Mouse (Mus musculus) stomach, postnatal 0 days (tissue): Measurements from ENCODE around the gene Gm20458. TPM values are rescaled to one million over a fixed set of nuclear protein-coding genes. Genes with fewer than 3 reads are reported as not detected.

Source experiments
- ATAC-seq: fragments of 200-750 bp; cut with Nextera tagmentation; 2 replicates; pipeline ENCODE4 v1.8.0; 2017; ENCODE audit not compliant: low FRiP score, low TSS enrichment
- DNase-seq: peaks from one replicate; pipeline ENCODE4 v3.0.0-alpha.2; 2016; ENCODE audit warnings: low spot score
- H3K27ac ChIP-seq: fragments of 300-500 bp; sonication (generic); replicated peaks from 2 replicates; pipeline ENCODE4 v1.5.1; 2014; ENCODE audit warnings: mild to moderate bottlenecking, control low read depth
- H3K27me3 ChIP-seq: fragments of 300-500 bp; sonication (generic); 2 replicates; pipeline ENCODE4 v1.6.1; 2014; ENCODE audit warnings: low read length; ENCODE audit not compliant: control insufficient read depth, insufficient read depth
- H3K36me3 ChIP-seq: fragments of 300-500 bp; sonication (generic); 2 replicates; pipeline ENCODE4 v1.6.1; 2014; ENCODE audit warnings: low read length, mixed read lengths; ENCODE audit not compliant: control insufficient read depth, insufficient read depth
- H3K4me1 ChIP-seq: fragments of 300-500 bp; sonication (generic); replicated peaks from 2 replicates; pipeline ENCODE4 v1.6.1; 2014; ENCODE audit warnings: antibody characterized with exemption; ENCODE audit not compliant: control insufficient read depth, insufficient read depth
- H3K4me2 ChIP-seq: fragments of 300-500 bp; sonication (generic); replicated peaks from 2 replicates; pipeline ENCODE4 v1.6.1; 2014; ENCODE audit warnings: low read depth, mild to moderate bottlenecking, control low read depth, moderate library complexity
- H3K4me3 ChIP-seq: fragments of 300-500 bp; sonication (generic); 2 replicates; pipeline ENCODE4 v1.5.1; 2014; ENCODE audit warnings: low read depth, low read length, control low read depth
- H3K9ac ChIP-seq: fragments of 300-500 bp; sonication (generic); 2 replicates; pipeline ENCODE4 v1.6.1; 2014; ENCODE audit warnings: mild to moderate bottlenecking, low read length, control low read depth, mixed read lengths
- H3K9me3 ChIP-seq: fragments of 300-500 bp; sonication (generic); 2 replicates; pipeline ENCODE4 v1.6.1; 2016; ENCODE audit warnings: low read length; ENCODE audit not compliant: control insufficient read depth
- CTCF ChIP-seq: IDR thresholded peaks from 2 replicates; pipeline ENCODE4 v1.5.1; 2016; ENCODE audit warnings: antibody characterized with exemption, low read depth, mild to moderate bottlenecking, moderate library complexity
- EP300 ChIP-seq: optimal IDR thresholded peaks from 2 replicates; pipeline ENCODE3; 2016; ENCODE audit warnings: antibody characterized with exemption
- WGBS: fragments of 180-500 bp; shearing (Covaris S2); extraction: QIAGEN DNeasy Blood & Tissue Kit; methylation state at CpG from one replicate; pipeline ENCODE4 v1.1.7; 2014; 5-methylcytosine and 5-hydroxymethylcytosine counted together
- polyA plus RNA-seq: library from polyadenylated mRNA; unstranded; fragments of >200 nt; fragmentation: Nextera tagmentation; extraction: Ambion mirVana; gene quantifications from 2 replicates; pipeline ENCODE4 v1.2.1, GENCODE M21; 2015

Gene Gm20458
- polyA plus RNA-seq, 1 experiment from 2014 or later: 28.1 TPM

GRCm38 (mm10) chr2:164432541-164433191 is 28.1 kb upstream of the Gm20458 start:
- Histone ChIP-seq H3K9ac (peak overlapping the region; percentile 62), H3K4me1 (peaks cover 39% of the 10 kb centered on the region), H3K4me2 (peak overlapping the region; percentile 49), H3K9me3 (no peaks in the 10 kb centered on the region), H3K36me3 (peaks cover 9% of the 10 kb centered on the region), H3K4me3 (0 out of 2 replicates have a peak overlapping the region, but pooled peaks have one; percentile 8), H3K27me3 (no peaks in the 10 kb centered on the region), H3K27ac (peak overlapping the region; percentile 92)
- 12% methylated on average over 22 of the region's 22 CpGs for WGBS
- DNase-seq (peak; percentile 61), ATAC-seq (peak; percentile 10)
- TF ChIP-seq CTCF: 0 out of 2 replicates have a peak, but pooled peaks have one; percentile 1
- TF ChIP-seq EP300: no peak

- H3K4me2 ChIP-seq: peak overlapping the region; percentile 49
- TF ChIP-seq EP300 (no peak), CTCF (no peak)
- 55% methylated on average over 9 of the region's 9 CpGs for WGBS
- H3K4me3 ChIP-seq: no peak overlapping the region
- H3K9ac ChIP-seq: no peak overlapping the region
- ATAC-seq (0 out of 2 replicates have a peak, but pooled peaks have one; percentile 2), DNase-seq (no peak)
- no peaks in the 10 kb centered on the region for H3K27me3 ChIP-seq
- H3K36me3 ChIP-seq: peaks cover 9% of the 10 kb centered on the region
- H3K9me3 ChIP-seq: no peaks in the 10 kb centered on the region
- peak overlapping the region; percentile 92 for H3K27ac ChIP-seq
- H3K4me1 ChIP-seq: peaks cover 39% of the 10 kb centered on the region
Observed at GRCm38 (mm10) chr2:164433278-164433895, 27.4 kb upstream of the Gm20458 start.

- peak overlapping the region; percentile 5; the same call in 1 of the 2 replicates for H3K4me2 ChIP-seq
- H3K4me3 ChIP-seq: no peak overlapping the region
- TF ChIP-seq EP300 (no peak), CTCF (no peak)
- H3K27me3 ChIP-seq: no peaks in the 10 kb centered on the region
- peak overlapping the region; percentile 91 for H3K27ac ChIP-seq
- H3K9ac ChIP-seq: no peak overlapping the region
- WGBS: 45% methylated on average over 3 of the region's 3 CpGs
- H3K9me3 ChIP-seq: no peaks in the 10 kb centered on the region
- no peaks in the 10 kb centered on the region for H3K36me3 ChIP-seq
- peaks cover 39% of the 10 kb centered on the region for H3K4me1 ChIP-seq
- no peak for DNase-seq
- no peak for ATAC-seq
Observed at GRCm38 (mm10) chr2:164434681-164435080, 26.1 kb upstream of the Gm20458 start.

GRCm38 (mm10) chr2:164435216-164436090 is 25.3 kb upstream of the Gm20458 start:
- DNase-seq: peak; percentile 69
- peak; percentile 13; the same call in 1 of the 2 replicates for ATAC-seq
- Histone ChIP-seq H3K9ac (peak overlapping the region; percentile 8; the same call in 1 of the 2 replicates), H3K4me1 (peaks cover 39% of the 10 kb centered on the region), H3K9me3 (no peaks in the 10 kb centered on the region), H3K4me2 (no peak overlapping the region), H3K36me3 (no peaks in the 10 kb centered on the region), H3K4me3 (no peak overlapping the region), H3K27ac (peak overlapping the region; percentile 91), H3K27me3 (no peaks in the 10 kb centered on the region)
- WGBS: 33% methylated on average over 5 of the region's 5 CpGs
- TF ChIP-seq EP300: no peak
- no peak for TF ChIP-seq CTCF

- Histone ChIP-seq H3K9me3 (no peaks in the 10 kb centered on the region), H3K36me3 (no peaks in the 10 kb centered on the region), H3K4me1 (peaks cover 32% of the 10 kb centered on the region), H3K4me2 (peak overlapping the region; percentile 38), H3K4me3 (no peak overlapping the region), H3K27me3 (no peaks in the 10 kb centered on the region), H3K9ac (peak overlapping the region; percentile 52), H3K27ac (peak overlapping the region; percentile 91)
- ATAC-seq (no peak), DNase-seq (no peak)
- 18% methylated on average over 8 of the region's 8 CpGs for WGBS
- no peak for TF ChIP-seq CTCF
- TF ChIP-seq EP300: no peak
Observed at GRCm38 (mm10) chr2:164436215-164436913, 24.4 kb upstream of the Gm20458 start.
